Mouse (Mus musculus) E14TG2a.4 (cell line): ENCODE results near the gene Mctp1.

Experiments
- H3K27me3 ChIP-seq: 2 replicates; pipeline ENCODE4 v1.6.1; 2014; ENCODE audit warnings: low read length, control low read depth; ENCODE audit not compliant: insufficient read depth
- H3K36me3 ChIP-seq: 2 replicates; pipeline ENCODE4 v1.6.1; 2014; ENCODE audit warnings: low read length, control low read depth; ENCODE audit not compliant: insufficient read depth
- H3K4me1 ChIP-seq: replicated peaks from 2 replicates; pipeline ENCODE4 v1.6.1; 2014; ENCODE audit warnings: low read depth, low read length, control low read depth
- H3K4me3 ChIP-seq: replicated peaks from 2 replicates; pipeline ENCODE4 v1.5.1; 2014; ENCODE audit warnings: mild to moderate bottlenecking, low read length
- H3K9me3 ChIP-seq: 2 replicates; pipeline ENCODE4 v1.6.1; 2014; ENCODE audit warnings: low read length, control low read depth
- CTCF ChIP-seq: conservative IDR thresholded peaks from 2 replicates; pipeline ENCODE4 v1.5.1; 2014; ENCODE audit warnings: low read length
- NANOG ChIP-seq: IDR thresholded peaks from 2 replicates; pipeline ENCODE4 v1.6.1; 2014; ENCODE audit warnings: borderline replicate concordance, low read length, mixed read lengths
- POU5F1 ChIP-seq: IDR thresholded peaks from 2 replicates; pipeline ENCODE4 v1.6.1; 2014; ENCODE audit warnings: low read length, borderline replicate concordance

Gene Mctp1

DNA sequence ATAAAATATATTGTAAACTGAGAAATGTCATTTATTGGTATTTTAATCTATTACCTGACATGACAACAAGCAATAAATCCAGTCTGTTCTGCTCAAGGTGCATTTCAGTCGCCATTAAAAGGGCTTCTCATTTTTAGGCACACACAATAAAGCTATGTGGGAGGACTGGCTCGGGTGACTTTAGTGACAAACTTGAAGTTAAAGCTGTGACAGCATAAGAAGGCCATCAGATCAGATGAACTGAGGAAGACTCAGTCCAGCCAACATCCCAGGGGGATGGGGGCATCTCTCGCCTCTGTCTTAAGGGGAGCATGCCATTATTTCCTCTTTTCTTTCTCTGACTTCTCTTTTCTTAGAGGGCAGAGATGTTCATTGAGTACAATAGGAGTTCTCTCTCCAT, 453.7 kb downstream of the Mctp1 start:
- Histone ChIP-seq H3K36me3 (no peaks in the 10 kb centered on the region), H3K4me3 (no peak overlapping the region), H3K27me3 (no peaks in the 10 kb centered on the region), H3K9me3 (no peaks in the 10 kb centered on the region), H3K4me1 (no peaks in the 10 kb centered on the region)
- TF ChIP-seq CTCF: no peak
- TF ChIP-seq POU5F1: no peak
- no peak for TF ChIP-seq NANOG

DNA sequence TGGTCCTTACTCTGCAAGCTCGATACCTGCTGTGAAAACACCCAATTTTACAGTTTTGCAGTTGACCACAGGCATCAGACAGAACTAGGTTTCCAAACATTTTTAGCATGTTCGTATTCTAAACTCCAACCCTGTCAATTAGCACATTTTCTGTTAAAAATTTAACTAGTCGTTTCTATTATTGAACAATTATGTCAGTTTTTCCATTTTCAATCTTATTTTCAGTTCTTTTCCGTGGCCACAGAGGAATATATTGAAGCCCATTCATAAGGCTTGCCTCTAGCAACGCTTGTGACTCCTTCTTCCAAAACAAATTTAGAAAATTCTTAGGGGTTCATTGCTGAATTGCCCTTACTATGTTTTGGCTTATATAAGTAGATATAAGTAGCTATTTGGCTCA, 456.4 kb downstream of the Mctp1 start:
- no peak for TF ChIP-seq POU5F1
- TF ChIP-seq NANOG: no peak
- TF ChIP-seq CTCF: no peak
- Histone ChIP-seq H3K4me3 (no peak overlapping the region), H3K4me1 (no peaks in the 10 kb centered on the region), H3K36me3 (no peaks in the 10 kb centered on the region), H3K27me3 (no peaks in the 10 kb centered on the region), H3K9me3 (no peaks in the 10 kb centered on the region)

GRCm38 (mm10) chr13:76844629-76845255, 460.4 kb downstream of the Mctp1 start:
- TF ChIP-seq NANOG (no peak), CTCF (peak; percentile 69)
- Histone ChIP-seq H3K9me3 (no peaks in the 10 kb centered on the region), H3K27me3 (no peaks in the 10 kb centered on the region), H3K4me3 (no peak overlapping the region), H3K36me3 (no peaks in the 10 kb centered on the region), H3K4me1 (no peaks in the 10 kb centered on the region; the same call in 1 of the 2 replicates)

GRCm38 (mm10) chr13:76850412-76851054, 466.2 kb downstream of the Mctp1 start:
- Histone ChIP-seq H3K4me1 (no peaks in the 10 kb centered on the region; the same call in 1 of the 2 replicates), H3K9me3 (no peaks in the 10 kb centered on the region), H3K27me3 (no peaks in the 10 kb centered on the region), H3K36me3 (no peaks in the 10 kb centered on the region), H3K4me3 (no peak overlapping the region)
- TF ChIP-seq CTCF (no peak), NANOG (no peak), POU5F1 (no peak)

DNA sequence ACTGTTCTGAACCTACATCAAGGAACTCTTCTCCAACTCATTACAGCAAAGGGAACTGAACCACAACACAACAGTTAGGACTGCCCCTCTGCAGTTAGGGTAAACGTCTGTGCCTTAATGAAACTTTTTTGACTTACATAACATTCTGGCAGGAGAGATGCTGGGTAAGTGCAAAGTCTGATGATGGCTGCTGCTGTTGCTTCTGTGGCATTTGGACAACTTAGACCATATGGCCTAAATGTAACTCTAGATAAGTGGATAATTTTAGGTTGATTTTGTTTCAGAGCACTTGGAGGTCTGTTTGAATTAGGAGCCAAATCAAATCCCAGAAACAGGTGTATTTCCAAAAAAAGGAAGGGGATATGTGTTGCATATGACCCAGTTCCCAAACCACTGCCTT, 470.0 kb downstream of the Mctp1 start:
- no peaks in the 10 kb centered on the region for H3K9me3 ChIP-seq
- no peaks in the 10 kb centered on the region for H3K27me3 ChIP-seq
- H3K36me3 ChIP-seq: no peaks in the 10 kb centered on the region
- no peak overlapping the region for H3K4me3 ChIP-seq
- no peak for TF ChIP-seq POU5F1
- no peak for TF ChIP-seq NANOG
- no peak for TF ChIP-seq CTCF
- no peaks in the 10 kb centered on the region for H3K4me1 ChIP-seq

DNA sequence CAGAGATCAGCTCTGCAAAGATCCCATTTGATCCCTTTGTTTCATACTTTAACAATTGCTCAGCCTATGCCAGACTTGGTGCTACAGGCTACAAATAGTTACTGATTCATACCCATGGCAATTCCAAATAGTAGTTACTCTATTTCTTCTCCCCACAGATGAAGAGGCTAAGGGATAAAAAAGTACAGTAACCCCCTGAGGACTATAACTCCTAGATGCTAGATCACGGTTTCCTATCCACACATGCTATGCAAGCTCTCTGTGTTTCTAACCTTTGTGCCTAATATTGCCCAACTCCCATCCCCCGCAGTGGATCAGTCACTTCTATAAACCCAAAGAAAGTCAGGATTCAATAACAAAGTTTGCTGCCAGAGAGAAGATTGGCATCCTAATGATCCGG, 470.7 kb downstream of the Mctp1 start:
- no peak for TF ChIP-seq NANOG
- no peak for TF ChIP-seq CTCF
- no peak for TF ChIP-seq POU5F1
- no peaks in the 10 kb centered on the region for H3K36me3 ChIP-seq
- H3K9me3 ChIP-seq: no peaks in the 10 kb centered on the region
- H3K4me3 ChIP-seq: no peak overlapping the region
- no peaks in the 10 kb centered on the region for H3K4me1 ChIP-seq
- H3K27me3 ChIP-seq: no peaks in the 10 kb centered on the region

DNA sequence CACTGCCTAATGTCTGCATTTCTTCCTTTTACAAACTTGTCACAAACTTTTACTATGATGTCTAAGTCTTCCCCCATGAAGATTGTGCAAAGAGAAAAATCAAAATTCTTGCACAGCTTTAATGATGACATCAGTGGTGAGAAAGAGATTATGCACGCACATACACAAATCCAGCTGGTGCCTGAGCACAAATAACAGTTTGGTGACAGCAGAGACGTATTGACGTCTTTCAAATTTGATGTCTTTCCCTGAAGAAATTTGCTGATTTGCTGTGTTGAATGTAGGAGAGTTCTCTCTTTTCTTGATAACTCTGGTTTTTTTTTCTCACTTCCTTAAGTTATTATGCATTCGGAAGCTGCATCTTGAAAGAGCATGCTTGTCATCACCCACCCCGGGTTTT, 472.7 kb downstream of the Mctp1 start:
- Histone ChIP-seq H3K4me1 (no peaks in the 10 kb centered on the region), H3K36me3 (no peaks in the 10 kb centered on the region), H3K9me3 (no peaks in the 10 kb centered on the region), H3K4me3 (no peak overlapping the region), H3K27me3 (no peaks in the 10 kb centered on the region)
- TF ChIP-seq POU5F1: no peak

DNA sequence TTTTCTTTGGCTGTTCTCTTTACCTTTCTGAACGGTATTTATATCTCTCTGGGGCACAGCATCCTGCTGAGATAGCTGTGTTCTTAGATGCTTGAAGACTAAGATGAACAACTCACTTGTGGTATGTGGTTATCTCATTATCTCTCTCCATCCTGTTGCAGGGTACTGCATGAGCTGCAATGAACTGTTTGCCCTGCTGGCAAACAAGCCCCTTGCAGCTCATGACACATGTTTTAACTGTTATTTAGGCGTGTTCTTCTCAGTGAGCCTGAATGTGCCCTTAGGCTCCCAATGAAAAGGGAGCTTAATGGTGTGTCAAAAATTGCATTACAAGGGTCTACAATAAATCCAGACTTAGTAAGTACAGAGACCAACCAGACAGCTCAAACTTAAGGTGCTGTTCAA, 473.7 kb downstream of the Mctp1 start:
- Histone ChIP-seq H3K9me3 (no peaks in the 10 kb centered on the region), H3K27me3 (no peaks in the 10 kb centered on the region), H3K4me3 (no peak overlapping the region), H3K4me1 (no peaks in the 10 kb centered on the region), H3K36me3 (no peaks in the 10 kb centered on the region)
- TF ChIP-seq NANOG (no peak), CTCF (no peak), POU5F1 (no peak)

DNA sequence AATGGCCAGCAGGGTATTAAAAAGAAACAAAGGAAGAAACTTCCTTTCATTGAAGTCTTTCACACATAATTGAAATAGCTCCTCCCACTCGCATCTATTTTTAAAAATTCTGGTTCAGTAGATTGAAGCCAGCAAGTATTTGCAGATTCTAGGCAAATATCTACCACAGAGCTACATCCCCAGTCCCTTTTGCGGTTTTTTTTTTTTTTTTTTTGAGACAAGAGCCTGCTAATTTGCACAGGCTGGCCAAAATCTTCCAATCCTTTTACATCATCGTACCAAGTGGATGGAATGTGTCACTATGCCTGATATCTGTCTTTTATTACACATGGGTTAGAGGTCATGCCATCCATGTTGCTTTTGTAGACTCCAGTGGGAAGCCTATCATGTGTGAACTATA, 486.0 kb downstream of the Mctp1 start:
- H3K4me1 ChIP-seq: no peaks in the 10 kb centered on the region
- TF ChIP-seq POU5F1: no peak
- TF ChIP-seq NANOG: no peak
- no peak for TF ChIP-seq CTCF
- no peak overlapping the region for H3K4me3 ChIP-seq
- H3K36me3 ChIP-seq: no peaks in the 10 kb centered on the region
- no peaks in the 10 kb centered on the region for H3K27me3 ChIP-seq
- H3K9me3 ChIP-seq: no peaks in the 10 kb centered on the region
